Mouse (Mus musculus) heart, embryonic 16.5 days (tissue): ENCODE results near the gene Arhgap15. TPM values are rescaled to one million over a fixed set of nuclear protein-coding genes. Genes with fewer than 3 reads are reported as not detected.

Experiments
- ATAC-seq: fragments of 200-750 bp; cut with Nextera tagmentation; replicated peaks from 2 replicates; pipeline ENCODE4 v1.8.0; 2017; ENCODE audit warnings: moderate number of reproducible peaks; ENCODE audit not compliant: insufficient read depth, low FRiP score; ENCODE audit errors: extremely low read depth
- H3K27ac ChIP-seq: fragments of 300-500 bp; sonication (generic); 2 replicates; pipeline ENCODE4 v1.5.1; 2014; ENCODE audit warnings: mild to moderate bottlenecking, low read length, control low read depth, moderate library complexity
- H3K27me3 ChIP-seq: fragments of 300-500 bp; sonication (generic); 2 replicates; pipeline ENCODE4 v1.6.1; 2014; ENCODE audit warnings: low read length, mixed read lengths; ENCODE audit not compliant: control insufficient read depth, insufficient read depth
- H3K36me3 ChIP-seq: fragments of 300-500 bp; sonication (generic); 2 replicates; pipeline ENCODE4 v1.6.1; 2014; ENCODE audit not compliant: control insufficient read depth, insufficient read depth
- H3K4me1 ChIP-seq: fragments of 300-500 bp; sonication (generic); 2 replicates; pipeline ENCODE4 v1.6.1; 2014; ENCODE audit warnings: low read length, mixed read lengths; ENCODE audit not compliant: control insufficient read depth, insufficient read depth
- H3K4me2 ChIP-seq: fragments of 300-500 bp; sonication (generic); 2 replicates; pipeline ENCODE4 v1.6.1; 2014; ENCODE audit warnings: low read depth, mild to moderate bottlenecking, control low read depth, low read length
- H3K4me3 ChIP-seq: fragments of 300-500 bp; sonication (generic); 2 replicates; pipeline ENCODE4 v1.5.1; 2014; ENCODE audit warnings: mild to moderate bottlenecking, control low read depth, low read length
- H3K9ac ChIP-seq: fragments of 300-500 bp; sonication (generic); 2 replicates; pipeline ENCODE4 v1.6.1; 2014; ENCODE audit warnings: low read length, control low read depth
- H3K9me3 ChIP-seq: fragments of 300-500 bp; sonication (generic); replicated peaks from 2 replicates; pipeline ENCODE4 v1.6.1; 2016; ENCODE audit warnings: low read length; ENCODE audit not compliant: control insufficient read depth
- WGBS: fragments of 180-500 bp; shearing (Covaris S2); extraction: QIAGEN DNeasy Blood & Tissue Kit; methylation state at CpG from one replicate; pipeline ENCODE4 v1.1.7; 2014; 5-methylcytosine and 5-hydroxymethylcytosine counted together
- polyA plus RNA-seq: library from polyadenylated mRNA; unstranded; fragments of >200 nt; fragmentation: Nextera tagmentation; extraction: Ambion mirVana; gene quantifications from 2 replicates; pipeline ENCODE4 v1.2.1, GENCODE M21; 2015

The Arhgap15 gene
- polyA plus RNA-seq, 1 experiment from 2014 or later = 7.2 TPM

- WGBS = 25% methylated on average over 2 of the region's 2 CpGs
- no peak for ATAC-seq
- no peaks in the 10 kb centered on the region for H3K27me3 ChIP-seq
Observed at GRCm38 (mm10) chr2:44334517-44334916, 585.9 kb downstream of the Arhgap15 start.

GRCm38 (mm10) chr2:44336720-44337354 lies 588.2 kb downstream of the Arhgap15 start:
- WGBS = 83% methylated on average over 5 of the region's 5 CpGs
- no peak overlapping the region for H3K4me2 ChIP-seq
- ATAC-seq = no peak

More at GRCm38 (mm10) chr2:44334517-44334916, 585.9 kb downstream of the Arhgap15 start:
- Histone ChIP-seq H3K27ac (no peak overlapping the region), H3K4me2 (no peak overlapping the region), H3K9ac (no peak overlapping the region), H3K36me3 (no peaks in the 10 kb centered on the region), H3K4me3 (no peak overlapping the region), H3K4me1 (peaks cover 2% of the 10 kb centered on the region; the same call in 1 of the 2 replicates), H3K9me3 (no peaks in the 10 kb centered on the region)

GRCm38 (mm10) chr2:44338467-44338866 lies 589.8 kb downstream of the Arhgap15 start:
- no peaks in the 10 kb centered on the region for H3K36me3 ChIP-seq
- H3K4me1 ChIP-seq = peaks cover 2% of the 10 kb centered on the region; the same call in 1 of the 2 replicates
- H3K27ac ChIP-seq = no peak overlapping the region
- no peak overlapping the region for H3K4me2 ChIP-seq
- 83% methylated on average over 6 of the region's 6 CpGs for WGBS
- H3K27me3 ChIP-seq = no peaks in the 10 kb centered on the region
- no peaks in the 10 kb centered on the region for H3K9me3 ChIP-seq
- no peak overlapping the region for H3K9ac ChIP-seq
- ATAC-seq = no peak
- no peak overlapping the region for H3K4me3 ChIP-seq

More at GRCm38 (mm10) chr2:44336720-44337354, 588.2 kb downstream of the Arhgap15 start:
- H3K9me3 ChIP-seq = no peaks in the 10 kb centered on the region
- H3K4me1 ChIP-seq = peaks cover 2% of the 10 kb centered on the region; the same call in 1 of the 2 replicates
- no peaks in the 10 kb centered on the region for H3K27me3 ChIP-seq
- H3K9ac ChIP-seq = no peak overlapping the region
- H3K36me3 ChIP-seq = no peaks in the 10 kb centered on the region
- H3K27ac ChIP-seq = no peak overlapping the region
- no peak overlapping the region for H3K4me3 ChIP-seq

- Histone ChIP-seq H3K4me1 (no peaks in the 10 kb centered on the region), H3K9ac (no peak overlapping the region), H3K27ac (no peak overlapping the region), H3K36me3 (no peaks in the 10 kb centered on the region), H3K4me3 (no peak overlapping the region), H3K27me3 (no peaks in the 10 kb centered on the region), H3K4me2 (no peak overlapping the region), H3K9me3 (no peaks in the 10 kb centered on the region)
- WGBS = 87% methylated on average over 10 of the region's 10 CpGs
- ATAC-seq = no peak
Observed at GRCm38 (mm10) chr2:44341091-44341571, 592.5 kb downstream of the Arhgap15 start.

- WGBS = 88% methylated on average over 8 of the region's 8 CpGs
- no peaks in the 10 kb centered on the region for H3K27me3 ChIP-seq
- H3K27ac ChIP-seq = no peak overlapping the region
- H3K4me1 ChIP-seq = no peaks in the 10 kb centered on the region
- no peaks in the 10 kb centered on the region for H3K9me3 ChIP-seq
- no peaks in the 10 kb centered on the region for H3K36me3 ChIP-seq
- ATAC-seq = no peak
- H3K9ac ChIP-seq = no peak overlapping the region
- no peak overlapping the region for H3K4me2 ChIP-seq
- no peak overlapping the region for H3K4me3 ChIP-seq
Observed at GRCm38 (mm10) chr2:44344861-44345260, 596.2 kb downstream of the Arhgap15 start.

GRCm38 (mm10) chr2:44345325-44345945 lies 596.8 kb downstream of the Arhgap15 start:
- no peak for ATAC-seq
- Histone ChIP-seq H3K4me2 (no peak overlapping the region), H3K36me3 (no peaks in the 10 kb centered on the region), H3K27me3 (no peaks in the 10 kb centered on the region), H3K9ac (no peak overlapping the region), H3K9me3 (no peaks in the 10 kb centered on the region), H3K4me1 (no peaks in the 10 kb centered on the region), H3K27ac (no peak overlapping the region), H3K4me3 (no peak overlapping the region)
- WGBS = 80% methylated on average over 5 of the region's 5 CpGs

- no peak overlapping the region for H3K9ac ChIP-seq
- no peak overlapping the region for H3K4me3 ChIP-seq
- no peaks in the 10 kb centered on the region for H3K36me3 ChIP-seq
- no peak overlapping the region for H3K4me2 ChIP-seq
- H3K4me1 ChIP-seq = no peaks in the 10 kb centered on the region
- ATAC-seq = no peak
- WGBS = 80% methylated on average over 4 of the region's 4 CpGs
- H3K27me3 ChIP-seq = no peaks in the 10 kb centered on the region
- no peak overlapping the region for H3K27ac ChIP-seq
- H3K9me3 ChIP-seq = no peaks in the 10 kb centered on the region
Observed at GRCm38 (mm10) chr2:44346184-44346583, 597.6 kb downstream of the Arhgap15 start.

GRCm38 (mm10) chr2:44347781-44348180 lies 599.2 kb downstream of the Arhgap15 start:
- ATAC-seq = no peak
- H3K4me1 ChIP-seq = no peaks in the 10 kb centered on the region; the same call in 1 of the 2 replicates

GRCm38 (mm10) chr2:44349101-44349500 lies 600.5 kb downstream of the Arhgap15 start:
- H3K27me3 ChIP-seq = no peaks in the 10 kb centered on the region
- WGBS = 79% methylated on average over 2 of the region's 2 CpGs
- H3K9me3 ChIP-seq = no peaks in the 10 kb centered on the region
- no peak overlapping the region for H3K4me3 ChIP-seq
- no peak overlapping the region for H3K9ac ChIP-seq
- H3K4me1 ChIP-seq = no peaks in the 10 kb centered on the region; the same call in 1 of the 2 replicates
- H3K36me3 ChIP-seq = no peaks in the 10 kb centered on the region
- H3K4me2 ChIP-seq = no peak overlapping the region
- ATAC-seq = no peak
- no peak overlapping the region for H3K27ac ChIP-seq

More at GRCm38 (mm10) chr2:44347781-44348180, 599.2 kb downstream of the Arhgap15 start:
- no peak overlapping the region for H3K27ac ChIP-seq
- H3K9me3 ChIP-seq = no peaks in the 10 kb centered on the region
- WGBS = 81% methylated on average over 5 of the region's 5 CpGs
- no peak overlapping the region for H3K4me2 ChIP-seq
- H3K36me3 ChIP-seq = no peaks in the 10 kb centered on the region
- H3K27me3 ChIP-seq = no peaks in the 10 kb centered on the region
- no peak overlapping the region for H3K9ac ChIP-seq
- no peak overlapping the region for H3K4me3 ChIP-seq
